Mouse (Mus musculus) adrenal gland, adult 18-20 months (tissue): ENCODE measurements around the gene Zfp821. TPM values are rescaled to one million over a fixed set of nuclear protein-coding genes. Genes with fewer than 3 reads are reported as not detected.

Source experiments
- total RNA-seq, 2 experiments: library from RNA; stranded (reverse); gene quantifications; 1 replicate in 1 of 2; 2 replicates in 1 of 2; pipeline ENCODE4 v1.2.3; 2021

Zfp821 gene
- total RNA-seq, 2 experiments from 2014 or later: 7.7 to 8.2 TPM

Other genes with a start within 250 kb of the Zfp821 start
- gene Pmfbp1, start 211.5 kb upstream of the Zfp821 start, total RNA-seq: not detected
- gene Dhx38, start 139.7 kb upstream of the Zfp821 start, total RNA-seq: 10 to 100 TPM; 22.4 to 24.7 TPM
- gene Txnl4b, start 139.7 kb upstream of the Zfp821 start, total RNA-seq: 1 to 10 TPM; 8.6 to 10.0 TPM
- 100 to 1,000 TPM in 1 of 2 experiments, 10 to 100 TPM in 1; 95.5 to 389 TPM for gene Hp, start 126.4 kb upstream of the Zfp821 start, total RNA-seq
- 10 to 100 TPM; 17.6 to 17.9 TPM for gene Dhodh, start 96.9 kb upstream of the Zfp821 start, total RNA-seq
- under 1 TPM in 1 of 2 experiments, not detected in 1; 0.13 TPM for gene Pkd1l3, start 91.0 kb upstream of the Zfp821 start, total RNA-seq
- gene Ist1, start 12.3 kb upstream of the Zfp821 start, total RNA-seq: 10 to 100 TPM; 96.5 to 99.1 TPM
- 10 to 100 TPM; 36.1 to 41.2 TPM for gene Atxn1l, start 32.2 kb downstream of the Zfp821 start, total RNA-seq
- 10 to 100 TPM; 81.8 to 90.5 TPM for gene Ap1g1, start 73.0 kb downstream of the Zfp821 start, total RNA-seq
- 1 to 10 TPM; 7.1 to 8.0 TPM for gene Phlpp2, start 163.0 kb downstream of the Zfp821 start, total RNA-seq